Mouse (Mus musculus) frontal cortex, adult 2 months (tissue): ENCODE data around the gene Fbxl7. TPM values are rescaled to one million over a fixed set of nuclear protein-coding genes. Genes with fewer than 3 reads are reported as not detected.

Experiments used
- DNase-seq, 2 experiments: peaks; one replicate each; pipeline ENCODE4 v3.0.0; 2022; ENCODE audit warnings: low spot score in 1 of 2; ENCODE audit errors: extremely low spot score in 1 of 2
- polyA plus RNA-seq: library from polyadenylated mRNA; depleted of rRNA; stranded (reverse); fragments of >200 nt; gene quantifications from 2 replicates; pipeline ENCODE4 v1.2.3, GENCODE M21; 2012

Gene Fbxl7
- polyA plus RNA-seq, 1 experiment: 1.0 TPM

- DNase-seq: no peak
Measured at GRCm38 (mm10) chr15:26703156-26703840, 192.1 kb downstream of the Fbxl7 start.

DNA sequence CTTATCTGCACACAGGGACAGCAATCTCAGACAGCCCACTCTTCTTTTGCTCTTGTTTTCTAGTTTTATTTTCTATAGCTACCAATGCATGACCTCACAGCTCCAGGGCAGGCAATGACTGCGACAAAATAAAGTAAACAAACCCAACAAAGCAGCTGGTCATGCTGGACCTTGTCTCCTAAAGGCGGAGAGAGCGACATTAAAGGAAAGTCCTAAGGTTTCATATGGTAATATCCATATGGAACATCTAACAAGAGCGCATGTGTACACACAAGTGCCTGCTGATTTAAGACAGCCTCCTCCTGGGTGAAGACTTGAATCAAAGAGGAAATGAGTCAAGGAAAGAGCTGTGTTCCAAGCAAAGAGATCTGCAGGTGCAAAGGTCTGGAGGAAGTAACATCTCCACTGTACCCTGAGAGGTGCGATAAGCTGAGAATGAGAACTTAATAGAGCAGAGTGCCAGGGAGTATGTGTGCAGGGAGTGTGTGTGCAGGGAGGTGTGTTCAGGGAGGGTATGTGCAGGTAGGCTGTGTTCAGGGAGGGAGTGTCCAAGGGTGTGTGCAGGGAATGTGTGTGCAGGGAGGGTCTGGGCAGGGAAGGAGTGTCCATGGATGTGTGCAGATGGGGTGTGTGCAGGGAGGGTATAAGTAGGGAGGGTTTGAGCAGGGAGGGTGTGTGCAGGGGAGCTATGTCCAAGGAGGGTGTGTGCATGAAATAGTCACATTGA lies 193.3 kb downstream of the Fbxl7 start:
- DNase-seq: no peak

DNA sequence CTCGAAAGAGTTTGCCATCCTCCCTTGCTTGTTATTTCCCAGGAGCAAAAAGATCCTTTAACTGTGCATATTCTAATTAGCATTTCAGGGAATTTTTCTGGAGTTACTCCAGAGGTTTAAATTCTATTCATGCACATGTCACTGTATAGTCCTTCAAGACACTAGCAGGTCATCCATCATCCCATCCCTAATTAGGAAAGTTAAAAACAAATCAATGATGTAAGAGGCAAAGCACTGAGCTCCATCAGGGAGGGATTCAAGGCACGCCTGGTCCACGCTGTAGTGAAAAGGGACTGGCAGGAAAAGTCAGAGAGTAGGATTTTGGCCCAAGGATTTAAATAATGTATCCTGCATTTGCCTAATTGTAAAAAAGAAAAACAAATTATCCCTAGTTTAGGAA lies 202.3 kb downstream of the Fbxl7 start:
- no peak for DNase-seq

GRCm38 (mm10) chr15:26688472-26689104 lies 206.8 kb downstream of the Fbxl7 start:
- DNase-seq: no peak

DNA sequence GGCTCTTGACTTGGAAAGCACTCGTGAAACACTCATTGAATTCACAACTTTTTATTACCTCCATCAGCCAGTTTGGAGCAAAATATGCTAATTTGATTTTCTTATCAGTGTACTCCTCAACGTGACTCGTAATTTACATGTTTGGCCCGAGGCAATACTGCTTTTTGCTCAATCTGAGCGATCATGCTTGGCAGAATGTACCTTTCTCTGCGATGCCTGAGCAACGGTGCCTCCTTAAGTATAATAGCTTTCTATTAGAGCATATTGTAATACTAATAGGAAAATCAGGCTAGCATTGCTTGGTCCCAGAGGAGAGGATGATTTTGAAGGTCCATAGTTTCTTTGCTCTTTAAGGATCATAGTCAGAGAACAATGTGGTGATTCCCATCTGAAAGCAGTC lies 207.7 kb downstream of the Fbxl7 start:
- no peak for DNase-seq

DNA sequence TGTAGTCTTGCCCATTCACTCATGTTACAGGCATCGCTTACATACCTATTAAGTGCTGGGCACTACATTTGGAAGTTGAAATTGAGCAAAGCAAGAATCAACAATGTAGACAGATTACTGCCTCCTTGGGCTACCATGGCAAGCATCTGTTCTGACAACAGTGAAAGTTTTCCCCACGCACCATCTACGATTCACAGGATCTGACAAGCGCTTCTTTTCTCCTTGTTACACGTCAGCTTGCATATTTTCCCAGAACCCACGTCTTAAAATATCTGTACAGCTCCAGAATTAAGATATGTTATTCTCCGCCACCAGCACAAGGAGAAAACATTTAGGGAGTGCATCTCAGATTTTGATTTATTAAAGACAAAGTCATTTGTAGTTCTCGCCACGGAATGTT lies 213.1 kb downstream of the Fbxl7 start:
- peak; percentile 5 to 55 for DNase-seq

GRCm38 (mm10) chr15:26673239-26673859 lies 222.0 kb downstream of the Fbxl7 start:
- peak in 1 of 2 experiments; percentile 9 for DNase-seq

DNA sequence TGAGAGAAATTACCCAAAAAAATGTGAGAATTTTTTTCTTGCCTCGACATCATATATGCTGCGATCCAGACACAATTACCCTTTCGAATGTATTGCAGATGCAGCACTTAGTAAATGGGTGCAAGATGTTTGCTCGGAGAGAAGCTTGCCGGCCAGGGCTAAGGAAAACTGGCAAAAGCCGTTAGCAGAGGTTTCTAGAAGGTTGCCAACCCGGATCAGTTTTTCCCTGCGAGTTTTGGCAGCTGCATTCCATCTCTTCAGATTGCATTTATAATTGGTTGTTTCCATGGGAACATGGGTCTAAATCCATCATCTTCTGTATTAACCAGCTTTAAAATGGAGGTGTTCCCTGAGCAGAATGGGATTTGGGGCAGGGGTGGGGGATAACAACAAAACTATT lies 240.4 kb downstream of the Fbxl7 start:
- DNase-seq: peak in 1 of 2 experiments; percentile 20

DNA sequence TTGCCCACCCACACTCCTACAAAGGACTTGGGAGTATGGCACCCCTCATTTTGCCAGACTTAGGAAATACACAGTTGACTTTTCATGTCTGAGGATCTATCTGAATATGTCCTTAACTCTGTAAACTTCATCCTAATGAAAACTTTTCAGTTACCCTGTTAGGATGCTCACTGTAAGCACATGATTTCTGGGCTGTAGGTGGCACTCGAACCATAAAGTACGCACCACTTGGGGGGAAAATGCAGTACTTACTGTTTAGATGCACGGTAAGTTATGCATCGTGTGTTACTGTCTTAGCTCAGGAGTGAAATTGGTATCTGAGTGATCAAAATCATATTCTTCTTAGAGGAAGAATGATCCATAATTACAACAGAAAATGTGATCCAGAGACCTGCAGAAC lies 252.8 kb downstream of the Fbxl7 start:
- peak in 1 of 2 experiments; percentile 28 for DNase-seq

- peak in 1 of 2 experiments; percentile 45 for DNase-seq
Measured at GRCm38 (mm10) chr15:26639726-26640125, 255.7 kb downstream of the Fbxl7 start.

DNA sequence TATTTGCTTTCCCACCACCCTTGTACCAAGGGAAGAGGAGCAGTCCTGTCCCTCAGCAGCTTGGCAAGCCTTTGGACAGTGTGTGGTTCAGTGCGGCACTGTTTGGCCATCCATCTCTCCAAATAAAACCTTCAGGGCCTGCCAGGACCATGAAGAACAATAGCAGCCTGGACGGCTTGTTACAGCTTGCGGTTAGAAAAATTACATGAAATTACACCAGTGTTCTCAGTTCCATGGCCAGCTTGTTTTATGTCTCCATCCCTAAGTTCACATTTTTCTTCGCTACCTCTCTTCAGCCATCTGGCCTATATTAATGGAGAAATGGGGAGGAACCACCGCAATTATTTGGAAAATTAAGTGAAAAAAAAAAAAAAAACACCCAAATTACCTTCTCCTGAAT lies 259.8 kb downstream of the Fbxl7 start:
- no peak for DNase-seq

DNA sequence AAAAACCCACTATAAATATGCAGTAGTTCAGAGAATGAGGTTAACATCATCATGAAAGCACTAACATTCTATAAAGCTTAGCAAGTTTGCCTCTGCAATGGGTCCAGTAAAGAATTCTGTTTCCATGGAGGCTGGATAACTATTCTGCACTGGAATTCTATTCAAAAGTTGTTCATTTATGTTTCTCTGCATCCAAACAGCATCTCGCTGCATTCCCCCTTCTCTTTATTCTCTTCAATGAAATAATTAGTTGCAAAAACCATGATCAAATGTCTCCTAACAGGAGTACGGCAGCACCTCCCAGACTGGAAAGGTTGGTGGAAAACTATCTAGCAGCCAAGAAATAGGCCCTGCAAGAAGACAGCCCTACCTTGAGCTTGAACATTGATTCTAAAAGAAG lies 267.2 kb downstream of the Fbxl7 start:
- no peak for DNase-seq

DNA sequence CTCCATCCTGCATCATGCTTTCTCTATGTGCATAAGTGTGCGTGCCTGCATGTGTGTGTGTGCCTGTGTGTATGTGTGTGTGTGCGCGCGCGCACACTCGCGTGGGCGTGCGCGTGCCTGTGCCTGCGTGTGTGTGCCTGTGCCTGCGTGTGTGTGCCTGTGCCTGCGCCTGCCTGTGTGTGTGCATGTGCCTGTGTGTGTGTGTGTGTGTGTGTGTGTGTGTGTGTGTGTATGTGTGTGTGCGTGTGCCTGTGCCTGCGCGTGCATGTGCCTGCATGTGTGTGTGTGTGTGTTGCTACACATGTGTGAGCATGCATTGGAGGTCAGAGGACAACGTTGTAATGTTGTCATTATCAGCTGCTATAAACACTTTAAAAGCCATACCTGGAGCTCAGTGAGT lies 272.1 kb downstream of the Fbxl7 start:
- no peak for DNase-seq

DNA sequence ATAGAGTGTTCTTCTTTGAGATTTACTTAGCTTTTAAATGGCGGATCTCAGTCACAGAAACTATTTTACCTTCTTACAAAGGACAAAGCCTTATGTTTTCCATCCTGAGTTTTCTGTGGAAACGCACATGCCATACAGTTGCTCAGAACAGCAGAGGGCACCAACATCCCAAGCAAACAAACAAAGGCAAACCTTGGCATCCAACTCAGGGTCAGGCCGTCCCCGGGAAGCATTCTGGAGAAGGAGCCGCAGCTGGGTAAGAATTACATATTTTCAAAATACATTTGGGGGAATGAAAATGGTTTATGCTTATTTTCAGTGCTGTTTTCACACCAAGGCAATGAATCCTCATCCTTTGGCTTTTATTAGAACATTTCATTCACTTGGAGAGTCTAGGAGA lies 275.1 kb downstream of the Fbxl7 start:
- DNase-seq: peak in 1 of 2 experiments; percentile 62

DNA sequence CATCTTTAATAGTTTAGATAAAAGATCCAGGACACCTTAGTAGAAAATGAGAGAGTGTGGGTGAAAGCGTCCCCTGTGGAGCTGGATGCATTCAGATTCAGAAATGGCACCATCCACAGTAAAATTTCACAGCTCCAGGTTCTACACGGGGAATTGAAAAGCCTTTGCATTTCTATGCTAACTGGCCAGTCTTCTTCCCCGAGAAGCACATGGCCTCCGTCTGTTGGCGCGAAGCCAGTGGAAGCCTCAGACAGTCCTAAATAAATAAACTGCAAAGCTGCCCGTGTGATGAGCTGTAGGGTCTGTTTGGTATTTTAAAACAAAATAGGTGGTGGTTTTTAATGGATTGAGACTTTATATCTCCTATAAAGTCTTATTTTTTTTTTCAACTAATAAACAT lies 276.2 kb downstream of the Fbxl7 start:
- no peak for DNase-seq

DNA sequence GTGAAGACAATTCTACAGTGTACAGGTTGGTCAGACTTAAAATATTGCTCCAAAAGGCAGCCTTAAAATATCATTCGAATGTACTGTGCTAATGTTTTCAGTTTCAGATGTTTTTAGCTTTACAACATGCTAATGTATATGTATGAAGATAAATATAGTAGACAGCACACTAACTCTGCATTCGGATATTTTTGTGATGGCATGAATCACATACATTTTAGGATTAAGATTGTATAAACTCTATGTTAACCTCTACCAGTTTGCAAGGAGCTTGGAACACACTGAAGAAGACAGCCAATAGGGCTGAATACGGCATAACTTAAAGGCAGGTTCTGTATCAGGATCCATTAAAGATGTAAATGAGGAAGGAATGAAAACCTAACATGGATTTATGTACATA lies 299.1 kb downstream of the Fbxl7 start:
- DNase-seq: no peak

GRCm38 (mm10) chr15:26579947-26580709 lies 315.3 kb downstream of the Fbxl7 start:
- no peak for DNase-seq

DNA sequence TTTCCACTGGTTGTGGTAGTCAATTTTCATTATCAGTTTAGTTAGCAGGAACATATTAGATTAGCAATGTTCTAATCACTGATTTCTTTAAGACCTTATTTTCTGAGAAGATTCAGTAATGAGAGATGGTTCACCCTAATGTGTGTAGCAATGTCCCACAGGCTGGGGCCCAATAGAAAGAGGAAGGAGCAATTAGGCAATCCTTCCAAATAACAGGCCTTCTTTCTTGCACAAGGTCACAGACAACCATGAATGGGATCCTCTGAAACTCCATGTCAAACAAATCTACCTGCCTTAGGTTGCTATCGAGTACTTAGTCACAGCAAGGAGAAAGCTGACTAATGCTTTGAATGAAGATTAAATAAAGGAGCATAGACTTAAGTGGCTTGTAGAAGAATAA lies 316.9 kb downstream of the Fbxl7 start:
- DNase-seq: no peak

- DNase-seq: no peak
Measured at GRCm38 (mm10) chr15:26566076-26566475, 329.3 kb downstream of the Fbxl7 start.

DNA sequence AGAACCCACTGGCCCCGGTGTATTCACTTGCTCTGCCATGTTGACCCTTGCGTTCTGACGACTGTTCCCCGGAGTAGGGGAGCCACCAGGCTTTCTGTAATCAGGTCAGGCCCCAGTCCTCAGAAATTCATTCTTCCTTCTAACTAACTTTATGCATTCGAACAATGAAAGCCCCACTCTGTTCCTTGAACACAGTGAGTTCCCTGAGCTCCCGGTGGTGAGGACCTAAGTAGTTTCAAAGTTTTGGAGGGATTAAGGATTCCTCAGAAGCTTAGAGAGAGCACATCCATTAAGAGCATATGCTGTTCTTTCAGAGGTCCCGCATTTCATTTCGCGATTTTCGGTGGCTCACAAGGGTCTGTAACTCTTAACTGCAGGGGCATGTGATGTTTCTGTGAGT lies 341.8 kb downstream of the Fbxl7 start:
- no peak for DNase-seq
